Mouse (Mus musculus): Measurements from ENCODE around the gene Cxcl12.

The Cxcl12 gene

GRCm38 (mm10) chr6:117168321-117169011, at the start of gene Cxcl12:
TSS of gene Cxcl12 (plus strand) at chr6:117168535.
- peak; percentile 3 for DNase-seq (ENCODE audit: low read depth, low spot score)

- DNase-seq (ENCODE audit: low read depth, low spot score) = no peak
These were observed 46.3 kb upstream of the Cxcl12 start for GRCm38 (mm10) chr6:117122074-117122473.

- DNase-seq (ENCODE audit: low read depth, low spot score) = no peak
These were observed 42.0 kb upstream of the Cxcl12 start for GRCm38 (mm10) chr6:117126356-117126755.

- DNase-seq (ENCODE audit: low read depth, low spot score) = no peak
These were observed 38.9 kb upstream of the Cxcl12 start for GRCm38 (mm10) chr6:117129443-117129842.

- no peak for DNase-seq (ENCODE audit: low read depth, low spot score)
These were observed 37.6 kb upstream of the Cxcl12 start for GRCm38 (mm10) chr6:117130680-117131111.

GRCm38 (mm10) chr6:117134526-117134925, 33.8 kb upstream of the Cxcl12 start:
- no peak for DNase-seq (ENCODE audit: low read depth, low spot score)

GRCm38 (mm10) chr6:117137735-117138134, 30.6 kb upstream of the Cxcl12 start:
- no peak for DNase-seq (ENCODE audit: low read depth, low spot score)

GRCm38 (mm10) chr6:117140907-117141306, 27.4 kb upstream of the Cxcl12 start:
- no peak for DNase-seq (ENCODE audit: low read depth, low spot score)

GRCm38 (mm10) chr6:117146951-117147350, 21.4 kb upstream of the Cxcl12 start:
- DNase-seq (ENCODE audit: low read depth, low spot score) = no peak

- DNase-seq (ENCODE audit: low read depth, low spot score) = no peak
These were observed 16.7 kb upstream of the Cxcl12 start for GRCm38 (mm10) chr6:117151484-117152149.

GRCm38 (mm10) chr6:117153046-117153445, 15.3 kb upstream of the Cxcl12 start:
- no peak for DNase-seq (ENCODE audit: low read depth, low spot score)

- no peak for DNase-seq (ENCODE audit: low read depth, low spot score)
These were observed 11.5 kb upstream of the Cxcl12 start for GRCm38 (mm10) chr6:117156846-117157245.

GRCm38 (mm10) chr6:117159710-117160690, 8.3 kb upstream of the Cxcl12 start:
- no peak for DNase-seq (ENCODE audit: low read depth, low spot score)

GRCm38 (mm10) chr6:117163486-117163885, 4.8 kb upstream of the Cxcl12 start:
- DNase-seq (ENCODE audit: low read depth, low spot score) = no peak

GRCm38 (mm10) chr6:117166581-117167425, 1.5 kb upstream of the Cxcl12 start:
- DNase-seq (ENCODE audit: low read depth, low spot score) = peak; percentile 46

GRCm38 (mm10) chr6:117167426-117167730, 957 bp upstream of the Cxcl12 start:
- DNase-seq (ENCODE audit: low read depth, low spot score) = no peak

GRCm38 (mm10) chr6:117169051-117169909, 945 bp downstream of the Cxcl12 start:
- no peak for DNase-seq (ENCODE audit: low read depth, low spot score)

- DNase-seq (ENCODE audit: low read depth, low spot score) = no peak
These were observed 1.8 kb downstream of the Cxcl12 start for GRCm38 (mm10) chr6:117169910-117170747.

GRCm38 (mm10) chr6:117172358-117172757, 4.0 kb downstream of the Cxcl12 start:
- no peak for DNase-seq (ENCODE audit: low read depth, low spot score)
